Mouse (Mus musculus) small intestine, adult 2 months (tissue): ENCODE results near the gene Slit2. TPM values are rescaled to one million over a fixed set of nuclear protein-coding genes. Genes with fewer than 3 reads are reported as not detected.
A peak's percentile ranks its signal among the peaks of the same experiment; 100 is the strongest.

Source experiments
- H3K27ac ChIP-seq: fragments of 200-500 bp; 2 replicates; pipeline ENCODE4 v1.5.1; 2012; ENCODE audit warnings: low read depth, low read length, control low read depth, inconsistent platforms; ENCODE audit not compliant: insufficient read depth
- H3K27me3 ChIP-seq: fragments of 200-500 bp; 2 replicates; pipeline ENCODE4 v1.6.1; 2012; ENCODE audit warnings: mild to moderate bottlenecking, moderate library complexity, low read length, inconsistent platforms; ENCODE audit not compliant: control insufficient read depth, insufficient read depth
- H3K36me3 ChIP-seq: fragments of 200-500 bp; 2 replicates; pipeline ENCODE4 v1.6.1; 2012; ENCODE audit warnings: mild to moderate bottlenecking, low read length, control low read depth, inconsistent platforms; ENCODE audit not compliant: control insufficient read depth, insufficient read depth
- H3K4me1 ChIP-seq: fragments of 200-500 bp; 2 replicates; pipeline ENCODE4 v1.6.1; 2012; ENCODE audit warnings: low read length, inconsistent platforms, mixed read lengths; ENCODE audit not compliant: control insufficient read depth, insufficient read depth, insufficient read length
- H3K4me3 ChIP-seq: fragments of 200-500 bp; 2 replicates; pipeline ENCODE4 v1.5.1; 2012; ENCODE audit warnings: low read depth, mild to moderate bottlenecking, control low read depth, inconsistent platforms, low read length, moderate library complexity
- CTCF ChIP-seq: fragments of 200-500 bp; IDR thresholded peaks from 2 replicates; pipeline ENCODE4 v1.5.1; 2012; ENCODE audit warnings: low read depth, mild to moderate bottlenecking, control low read depth, inconsistent platforms, low read length, moderate library complexity, mixed read lengths; ENCODE audit not compliant: insufficient replicate concordance, insufficient read length; ENCODE audit errors: extremely low read depth
- POLR2A ChIP-seq: fragments of 200-500 bp; IDR thresholded peaks from 2 replicates; pipeline ENCODE4 v1.6.1; 2012; ENCODE audit warnings: low read depth, mild to moderate bottlenecking, control low read depth, inconsistent platforms, low read length, moderate library complexity
- WGBS: fragments of 180-500 bp; shearing (Covaris S2); methylation state at CpG from one replicate; pipeline ENCODE4 v1.1.7; 2018; 5-methylcytosine and 5-hydroxymethylcytosine counted together
- polyA plus RNA-seq: library from polyadenylated mRNA; depleted of rRNA; stranded (reverse); fragments of >200 nt; gene quantifications from 2 replicates; pipeline ENCODE4 v1.2.3, GENCODE M21; 2012; rRNA removed

The Slit2 gene
- polyA plus RNA-seq: 1.5 and 2.2 TPM in 2 replicates

GRCm38 (mm10) chr5:47982941-47983701 lies at the start of gene Slit2:
Slit2 (plus strand) TSS chr5:47983138.
- 0 out of 2 replicates have a peak, but pooled peaks have one; percentile 1 for TF ChIP-seq CTCF
- peak; percentile 68 for TF ChIP-seq POLR2A
- H3K27me3 ChIP-seq: peaks cover 35% of the 10 kb centered on the region
- no peak within 1 kb of the TSS for H3K27ac ChIP-seq
- under 1% methylated on average over 66 of the region's 66 CpGs for WGBS
- peak within 1 kb of the TSS; percentile 65 for H3K4me3 ChIP-seq
- H3K36me3 ChIP-seq: no peaks in the 10 kb centered on the region
- peaks cover 16% of the 10 kb centered on the region for H3K4me1 ChIP-seq

- 55% methylated on average over 5 of the region's 5 CpGs for whole genome bisulfite sequencing
- Histone ChIP-seq H3K27me3 (no peaks in the 10 kb centered on the region), H3K4me3 (no peak overlapping the region), H3K4me1 (no peaks in the 10 kb centered on the region), H3K36me3 (no peaks in the 10 kb centered on the region), H3K27ac (no peak overlapping the region)
- TF ChIP-seq CTCF (no peak), POLR2A (no peak)
These were observed 44.2 kb upstream of the Slit2 start for GRCm38 (mm10) chr5:47938586-47939372.

- Histone ChIP-seq H3K4me1 (no peaks in the 10 kb centered on the region), H3K4me3 (no peak overlapping the region), H3K36me3 (no peaks in the 10 kb centered on the region), H3K27ac (no peak overlapping the region), H3K27me3 (no peaks in the 10 kb centered on the region)
- WGBS: 69% methylated on average over 1 of the region's 1 CpGs
- TF ChIP-seq CTCF (no peak), POLR2A (no peak)
These were observed 26.5 kb upstream of the Slit2 start for GRCm38 (mm10) chr5:47956451-47956850.

- WGBS: 55% methylated on average over 2 of the region's 2 CpGs
- Histone ChIP-seq H3K36me3 (no peaks in the 10 kb centered on the region), H3K4me1 (no peaks in the 10 kb centered on the region), H3K27ac (no peak overlapping the region), H3K4me3 (no peak overlapping the region), H3K27me3 (no peaks in the 10 kb centered on the region)
- TF ChIP-seq CTCF: no peak
- no peak for TF ChIP-seq POLR2A
These were observed 7.1 kb upstream of the Slit2 start for GRCm38 (mm10) chr5:47975795-47976194.

GRCm38 (mm10) chr5:47979371-47979770 lies 3.6 kb upstream of the Slit2 start:
- no peak overlapping the region for H3K27ac ChIP-seq
- H3K4me3 ChIP-seq: no peak overlapping the region
- H3K27me3 ChIP-seq: peaks cover 12% of the 10 kb centered on the region
- H3K4me1 ChIP-seq: peaks cover 10% of the 10 kb centered on the region
- no peak for TF ChIP-seq POLR2A
- peak; percentile 23; the same call in 1 of the 2 replicates for TF ChIP-seq CTCF
- no peaks in the 10 kb centered on the region for H3K36me3 ChIP-seq
- 13% methylated on average over 4 of the region's 4 CpGs for WGBS

GRCm38 (mm10) chr5:47980459-47980858 lies 2.5 kb upstream of the Slit2 start:
- Histone ChIP-seq H3K27me3 (peaks cover 22% of the 10 kb centered on the region), H3K36me3 (no peaks in the 10 kb centered on the region), H3K4me3 (no peak overlapping the region), H3K4me1 (peaks cover 12% of the 10 kb centered on the region), H3K27ac (no peak overlapping the region)
- 53% methylated on average over 5 of the region's 5 CpGs for WGBS
- TF ChIP-seq POLR2A (no peak), CTCF (no peak)

- TF ChIP-seq CTCF: no peak
- no peak for TF ChIP-seq POLR2A
- Histone ChIP-seq H3K4me1 (peaks cover 16% of the 10 kb centered on the region), H3K4me3 (no peak overlapping the region), H3K36me3 (no peaks in the 10 kb centered on the region), H3K27me3 (peaks cover 35% of the 10 kb centered on the region), H3K27ac (no peak overlapping the region)
- 70% methylated on average over 8 of the region's 8 CpGs for WGBS
These were observed 987 bp upstream of the Slit2 start for GRCm38 (mm10) chr5:47981951-47982350.
